Mouse (Mus musculus) midbrain, embryonic 11.5 days (tissue): ENCODE measurements around the gene Pex7. TPM values are rescaled to one million over a fixed set of nuclear protein-coding genes. Genes with fewer than 3 reads are reported as not detected.

Experiments
- ATAC-seq: fragments of 200-750 bp; cut with Nextera tagmentation; 2 replicates; pipeline ENCODE4 v1.8.0; 2017; ENCODE audit warnings: moderate TSS enrichment, moderate library complexity; ENCODE audit not compliant: low FRiP score
- DNase-seq: peaks from one replicate; pipeline ENCODE4 v3.0.0; 2015; ENCODE audit warnings: low spot score; ENCODE audit errors: missing footprints
- H3K27ac ChIP-seq: fragments of 300-500 bp; sonication (generic); 2 replicates; pipeline ENCODE4 v1.5.1; 2014; ENCODE audit warnings: low read depth, low read length
- H3K27me3 ChIP-seq: fragments of 300-500 bp; sonication (generic); 2 replicates; pipeline ENCODE4 v1.6.1; 2014; ENCODE audit warnings: mild to moderate bottlenecking, low read length, moderate library complexity, mixed read lengths; ENCODE audit not compliant: control insufficient read depth, insufficient read depth
- H3K36me3 ChIP-seq: fragments of 300-500 bp; sonication (generic); 2 replicates; pipeline ENCODE4 v1.6.1; 2014; ENCODE audit warnings: mild to moderate bottlenecking, low read length, moderate library complexity, mixed read lengths; ENCODE audit not compliant: control insufficient read depth, insufficient read depth
- H3K4me1 ChIP-seq: fragments of 300-500 bp; sonication (generic); 2 replicates; pipeline ENCODE4 v1.6.1; 2014; ENCODE audit warnings: low read length; ENCODE audit not compliant: control insufficient read depth, insufficient read depth
- H3K4me2 ChIP-seq: fragments of 300-500 bp; sonication (generic); 2 replicates; pipeline ENCODE4 v1.6.1; 2014; ENCODE audit warnings: mild to moderate bottlenecking, moderate library complexity
- H3K4me3 ChIP-seq: fragments of 300-500 bp; sonication (generic); 2 replicates; pipeline ENCODE4 v1.5.1; 2014; ENCODE audit warnings: low read depth, low read length
- H3K9ac ChIP-seq: fragments of 300-500 bp; sonication (generic); 2 replicates; pipeline ENCODE4 v1.6.1; 2014; ENCODE audit warnings: low read length
- H3K9me3 ChIP-seq: fragments of 300-500 bp; sonication (generic); 2 replicates; pipeline ENCODE4 v1.6.1; 2016; ENCODE audit warnings: low read length; ENCODE audit not compliant: control insufficient read depth
- WGBS: fragments of 180-500 bp; shearing (Covaris S2); extraction: QIAGEN DNeasy Blood & Tissue Kit; methylation state at CpG from one replicate; pipeline ENCODE4 v1.1.7; 2014; 5-methylcytosine and 5-hydroxymethylcytosine counted together
- polyA plus RNA-seq: library from polyadenylated mRNA; unstranded; fragments of >200 nt; fragmentation: Nextera tagmentation; extraction: Ambion mirVana; gene quantifications from 2 replicates; pipeline ENCODE4 v1.2.1, GENCODE M21; 2014

The Pex7 gene
- polyA plus RNA-seq, 1 experiment from 2014 or later = 33.6 TPM

GRCm38 (mm10) chr10:19849771-19850365, 57.6 kb downstream of the Pex7 start:
- Histone ChIP-seq H3K36me3 (no peaks in the 10 kb centered on the region), H3K9me3 (no peaks in the 10 kb centered on the region), H3K9ac (peak overlapping the region; percentile 57), H3K27ac (no peak overlapping the region), H3K4me3 (peak overlapping the region; percentile 60), H3K4me2 (peak overlapping the region; percentile 100), H3K4me1 (peaks cover 22% of the 10 kb centered on the region), H3K27me3 (peaks cover 49% of the 10 kb centered on the region)
- peak; percentile 95 for DNase-seq
- 0% methylated on average over 32 of the region's 32 CpGs for WGBS
- ATAC-seq = peak; percentile 60

- H3K27me3 ChIP-seq = peaks cover 49% of the 10 kb centered on the region
Measured at GRCm38 (mm10) chr10:19848928-19849770, 58.3 kb downstream of the Pex7 start.

GRCm38 (mm10) chr10:19839836-19840235, 67.7 kb downstream of the Pex7 start:
- Histone ChIP-seq H3K27ac (no peak overlapping the region), H3K4me1 (no peaks in the 10 kb centered on the region), H3K4me2 (no peak overlapping the region), H3K9ac (no peak overlapping the region), H3K27me3 (no peaks in the 10 kb centered on the region), H3K4me3 (no peak overlapping the region), H3K9me3 (no peaks in the 10 kb centered on the region), H3K36me3 (no peaks in the 10 kb centered on the region)
- 94% methylated on average over 5 of the region's 5 CpGs for WGBS
- no peak for DNase-seq
- ATAC-seq = no peak

More at GRCm38 (mm10) chr10:19848928-19849770, 58.3 kb downstream of the Pex7 start:
- WGBS = 4% methylated on average over 44 of the region's 44 CpGs
- Histone ChIP-seq H3K9ac (no peak overlapping the region), H3K27ac (no peak overlapping the region), H3K4me1 (peaks cover 22% of the 10 kb centered on the region), H3K9me3 (no peaks in the 10 kb centered on the region), H3K36me3 (no peaks in the 10 kb centered on the region), H3K4me3 (peak overlapping the region; percentile 60), H3K4me2 (peak overlapping the region; percentile 100)
- peak; percentile 85 for DNase-seq
- ATAC-seq = peak; percentile 10; the same call in 1 of the 2 replicates

GRCm38 (mm10) chr10:19835887-19836710, 71.4 kb downstream of the Pex7 start:
- Histone ChIP-seq H3K4me1 (no peaks in the 10 kb centered on the region), H3K4me3 (no peak overlapping the region), H3K27me3 (no peaks in the 10 kb centered on the region), H3K9me3 (no peaks in the 10 kb centered on the region), H3K27ac (no peak overlapping the region), H3K36me3 (no peaks in the 10 kb centered on the region), H3K4me2 (no peak overlapping the region), H3K9ac (no peak overlapping the region)
- 76% methylated on average over 8 of the region's 8 CpGs for WGBS
- DNase-seq (no peak), ATAC-seq (peak; percentile 27; the same call in 1 of the 2 replicates)

GRCm38 (mm10) chr10:19834222-19834621, 73.3 kb downstream of the Pex7 start:
- DNase-seq (peak; percentile 65), ATAC-seq (no peak)
- H3K27ac ChIP-seq = no peak overlapping the region
- no peaks in the 10 kb centered on the region for H3K27me3 ChIP-seq
- no peak overlapping the region for H3K4me2 ChIP-seq
- no peak overlapping the region for H3K4me3 ChIP-seq
- H3K36me3 ChIP-seq = no peaks in the 10 kb centered on the region
- H3K9ac ChIP-seq = no peak overlapping the region
- H3K9me3 ChIP-seq = no peaks in the 10 kb centered on the region
- H3K4me1 ChIP-seq = no peaks in the 10 kb centered on the region
- 95% methylated on average over 6 of the region's 6 CpGs for WGBS

- Histone ChIP-seq H3K27ac (no peak overlapping the region), H3K4me3 (no peak overlapping the region), H3K9me3 (no peaks in the 10 kb centered on the region), H3K4me2 (no peak overlapping the region), H3K27me3 (no peaks in the 10 kb centered on the region), H3K4me1 (no peaks in the 10 kb centered on the region), H3K9ac (no peak overlapping the region), H3K36me3 (no peaks in the 10 kb centered on the region)
- 85% methylated on average over 5 of the region's 5 CpGs for WGBS
- DNase-seq = no peak
- no peak for ATAC-seq
Measured at GRCm38 (mm10) chr10:19831072-19831849, 76.2 kb downstream of the Pex7 start.

- ATAC-seq (no peak), DNase-seq (no peak)
- Histone ChIP-seq H3K4me1 (no peaks in the 10 kb centered on the region), H3K9ac (no peak overlapping the region), H3K4me3 (no peak overlapping the region), H3K36me3 (no peaks in the 10 kb centered on the region), H3K27me3 (no peaks in the 10 kb centered on the region), H3K27ac (no peak overlapping the region), H3K9me3 (no peaks in the 10 kb centered on the region), H3K4me2 (no peak overlapping the region)
- 40% methylated on average over 3 of the region's 3 CpGs for WGBS
Measured at GRCm38 (mm10) chr10:19820986-19821385, 86.5 kb downstream of the Pex7 start.

- Histone ChIP-seq H3K4me2 (no peak overlapping the region), H3K4me1 (no peaks in the 10 kb centered on the region), H3K36me3 (no peaks in the 10 kb centered on the region), H3K9ac (no peak overlapping the region), H3K27ac (no peak overlapping the region), H3K9me3 (no peaks in the 10 kb centered on the region), H3K4me3 (no peak overlapping the region), H3K27me3 (no peaks in the 10 kb centered on the region)
- DNase-seq = no peak
- WGBS = 68% methylated on average over 16 of the region's 16 CpGs
- ATAC-seq = no peak
Measured at GRCm38 (mm10) chr10:19818723-19819355, 88.7 kb downstream of the Pex7 start.
